Mouse (Mus musculus) lung, adult 2 months (tissue): Measurements from ENCODE around the gene Pithd1. TPM values are rescaled to one million over a fixed set of nuclear protein-coding genes. Genes with fewer than 3 reads are reported as not detected.
A peak's percentile ranks its signal among the peaks of the same experiment; 100 is the strongest.

Experiments
- DNase-seq: peaks from one replicate; pipeline ENCODE4 v3.0.0; 2022
- H3K4me1 ChIP-seq: fragments of 200-500 bp; 2 replicates; pipeline ENCODE4 v1.6.1; 2011; ENCODE audit warnings: low read length; ENCODE audit not compliant: control insufficient read depth, insufficient read depth
- H3K4me3 ChIP-seq: fragments of 200-500 bp; replicated peaks from 2 replicates; pipeline ENCODE3; 2011; ENCODE audit warnings: low read depth, mild to moderate bottlenecking, control low read depth, low read length; ENCODE audit errors: extremely low read depth
- CTCF ChIP-seq: fragments of 200-500 bp; IDR thresholded peaks from 2 replicates; pipeline ENCODE4 v1.5.1; 2011; ENCODE audit warnings: mild to moderate bottlenecking, low read length, control low read depth; ENCODE audit not compliant: insufficient read depth
- POLR2A ChIP-seq: fragments of 200-500 bp; IDR thresholded peaks from 2 replicates; pipeline ENCODE4 v1.6.1; 2011; ENCODE audit warnings: low read depth, mild to moderate bottlenecking, control low read depth, low read length, borderline replicate concordance; ENCODE audit errors: extremely low read depth
- WGBS: fragments of 180-500 bp; shearing (Covaris S2); methylation state at CpG from one replicate; pipeline ENCODE4 v1.1.7; 2018; 5-methylcytosine and 5-hydroxymethylcytosine counted together
- polyA plus RNA-seq: library from polyadenylated mRNA; depleted of rRNA; stranded (reverse); fragments of >200 nt; gene quantifications from 2 replicates; pipeline ENCODE4 v1.2.3, GENCODE M21; 2012

Gene Pithd1
- polyA plus RNA-seq, 1 experiment: 33.5 TPM

- Histone ChIP-seq H3K4me1 (peaks cover 3% of the 10 kb centered on the region; the same call in 1 of the 2 replicates), H3K4me3 (peak within 1 kb of the TSS; percentile 92)
- under 1% methylated on average over 56 of the region's 56 CpGs for WGBS
- no peak for TF ChIP-seq CTCF
- TF ChIP-seq POLR2A: peak; percentile 96
- DNase-seq: peak; percentile 91
These were observed 23.4 kb downstream of the Pithd1 start, which contains the start of gene Gale for GRCm38 (mm10) chr4:135963457-135964193. Gene Gale, plus strand, starts transcription at chr4:135963727.

- DNase-seq: no peak
- Histone ChIP-seq H3K4me1 (peaks cover 3% of the 10 kb centered on the region; the same call in 1 of the 2 replicates), H3K4me3 (peak overlapping the region; percentile 92)
- no peak for TF ChIP-seq POLR2A
- no peak for TF ChIP-seq CTCF
- WGBS: 6% methylated on average over 15 of the region's 15 CpGs
These were observed 24.1 kb downstream of the Pithd1 start for GRCm38 (mm10) chr4:135962946-135963345.

GRCm38 (mm10) chr4:135962198-135962597 lies 24.9 kb downstream of the Pithd1 start:
- TF ChIP-seq CTCF (no peak), POLR2A (no peak)
- DNase-seq: no peak
- Histone ChIP-seq H3K4me3 (no peak overlapping the region), H3K4me1 (peaks cover 3% of the 10 kb centered on the region; the same call in 1 of the 2 replicates)
- WGBS: 79% methylated on average over 7 of the region's 7 CpGs

- H3K4me3 ChIP-seq: no peak overlapping the region
- DNase-seq: no peak
- 89% methylated on average over 5 of the region's 5 CpGs for WGBS
- peaks cover 3% of the 10 kb centered on the region; the same call in 1 of the 2 replicates for H3K4me1 ChIP-seq
- TF ChIP-seq POLR2A: no peak
- no peak for TF ChIP-seq CTCF
These were observed 25.4 kb downstream of the Pithd1 start for GRCm38 (mm10) chr4:135961709-135962108.

GRCm38 (mm10) chr4:135960717-135961116 lies 26.3 kb downstream of the Pithd1 start:
- no peak overlapping the region for H3K4me3 ChIP-seq
- TF ChIP-seq CTCF (peak; percentile 99), POLR2A (no peak)
- peak; percentile 79 for DNase-seq
- 33% methylated on average over 5 of the region's 5 CpGs for WGBS
- peaks cover 3% of the 10 kb centered on the region; the same call in 1 of the 2 replicates for H3K4me1 ChIP-seq

GRCm38 (mm10) chr4:135958354-135958753 lies 28.7 kb downstream of the Pithd1 start:
- DNase-seq: no peak
- no peaks in the 10 kb centered on the region for H3K4me1 ChIP-seq
- no peak overlapping the region for H3K4me3 ChIP-seq
- TF ChIP-seq POLR2A: no peak
- no peak for TF ChIP-seq CTCF
- WGBS: 55% methylated on average over 8 of the region's 8 CpGs

GRCm38 (mm10) chr4:135955886-135956285 lies 31.2 kb downstream of the Pithd1 start:
- TF ChIP-seq POLR2A: no peak
- no peak for TF ChIP-seq CTCF
- Histone ChIP-seq H3K4me3 (no peak overlapping the region), H3K4me1 (no peaks in the 10 kb centered on the region)
- no peak for DNase-seq
- WGBS: 81% methylated on average over 9 of the region's 9 CpGs

- Histone ChIP-seq H3K4me1 (peaks cover 7% of the 10 kb centered on the region), H3K4me3 (no peak overlapping the region)
- peak; percentile 74 for DNase-seq
- 18% methylated on average over 2 of the region's 2 CpGs for WGBS
- TF ChIP-seq CTCF: peak; percentile 97
- no peak for TF ChIP-seq POLR2A
These were observed 32.8 kb downstream of the Pithd1 start for GRCm38 (mm10) chr4:135954241-135954640.

- DNase-seq: no peak
- peaks cover 7% of the 10 kb centered on the region for H3K4me1 ChIP-seq
- H3K4me3 ChIP-seq: no peak overlapping the region
- 82% methylated on average over 3 of the region's 3 CpGs for WGBS
- no peak for TF ChIP-seq POLR2A
- no peak for TF ChIP-seq CTCF
These were observed 33.9 kb downstream of the Pithd1 start for GRCm38 (mm10) chr4:135953179-135953578.

- no peak for DNase-seq
- 96% methylated on average over 3 of the region's 3 CpGs for WGBS
- H3K4me1 ChIP-seq: peaks cover 7% of the 10 kb centered on the region
- no peak overlapping the region for H3K4me3 ChIP-seq
- TF ChIP-seq CTCF: peak; percentile 17; the same call in 1 of the 2 replicates
- TF ChIP-seq POLR2A: no peak
These were observed 35.6 kb downstream of the Pithd1 start for GRCm38 (mm10) chr4:135951505-135951904.

GRCm38 (mm10) chr4:135950365-135950764 lies 36.7 kb downstream of the Pithd1 start:
- no peak for DNase-seq
- WGBS: 64% methylated on average over 6 of the region's 6 CpGs
- Histone ChIP-seq H3K4me1 (peaks cover 10% of the 10 kb centered on the region), H3K4me3 (no peak overlapping the region)
- TF ChIP-seq CTCF: no peak
